Mouse (Mus musculus) neutrophil, adult 5-6 weeks (primary cell): ENCODE results near the gene Cdr2. TPM values are rescaled to one million over a fixed set of nuclear protein-coding genes. Genes with fewer than 3 reads are reported as not detected.
"Not testable (repeated sequence)": the region's sequence is repeated elsewhere in the genome, so short reads cannot be mapped to it uniquely, and the experiment has no call there.

ENCODE experiments used
- ATAC-seq: fragments of 151-379, 151-347 bp; 2 replicates; pipeline ENCODE4 v1.8.0; 2017; ENCODE audit warnings: mild to moderate bottlenecking, moderate TSS enrichment; ENCODE audit not compliant: insufficient number of reproducible peaks, poor library complexity, low FRiP score, severe bottlenecking; ENCODE audit errors: extremely low read depth
- total RNA-seq: library from RNA; stranded (forward); fragments of 200-1000 nt; gene quantifications from 2 replicates; pipeline ENCODE4 v1.2.3, GENCODE M21; 2017

Cdr2 gene
- total RNA-seq, 1 experiment from 2014 or later: 28.2 TPM

- ATAC-seq: peak; percentile 91
Measured at GRCm38 (mm10) chr7:120917592-120918461, 64.3 kb downstream of the Cdr2 start, which contains the start of gene Polr3e. Polr3e (plus strand) TSS chr7:120917744.

DNA sequence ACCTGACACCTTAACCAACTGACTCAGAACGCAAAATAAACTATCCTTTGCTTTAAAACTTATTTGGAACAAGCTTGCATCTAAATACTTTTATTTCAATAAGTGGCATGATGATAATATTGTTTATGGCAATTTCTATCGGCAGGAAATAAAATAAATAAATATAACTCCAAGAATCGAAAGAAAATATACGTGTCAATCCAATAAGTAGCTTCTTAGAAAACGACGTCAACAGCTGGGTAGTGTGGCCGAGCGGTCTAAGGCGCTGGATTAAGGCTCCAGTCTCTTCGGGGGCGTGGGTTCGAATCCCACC is 64.9 kb downstream of the Cdr2 start:
- ATAC-seq: no peak

DNA sequence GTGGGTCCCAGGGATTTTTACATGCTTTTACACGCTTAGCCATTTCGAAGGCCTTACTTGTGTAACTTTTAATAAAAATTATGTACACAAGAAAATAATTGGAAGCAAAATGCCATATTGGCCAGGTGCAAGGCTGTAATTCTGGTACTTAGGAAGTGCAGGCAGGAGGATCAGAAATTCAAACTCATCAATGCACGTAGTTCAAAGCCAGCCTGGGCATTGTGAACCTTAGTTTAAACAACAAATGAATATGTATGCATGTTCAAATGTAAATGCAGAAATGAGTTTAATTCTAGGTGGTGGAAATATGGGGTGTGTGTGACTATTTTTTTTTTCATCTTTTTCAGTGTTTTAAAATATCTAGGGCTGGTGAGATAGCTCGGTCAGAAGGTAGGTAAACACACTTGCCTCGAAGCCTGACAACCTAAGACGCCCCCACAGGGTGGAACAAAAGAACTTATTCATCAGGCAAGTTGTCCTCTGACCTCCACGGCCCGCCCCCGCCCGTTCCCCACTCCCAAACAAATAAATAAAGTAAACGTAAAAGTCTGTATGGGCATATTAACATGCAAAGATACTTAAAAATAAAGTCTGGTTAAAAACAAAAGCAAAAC is 65.7 kb downstream of the Cdr2 start:
- no peak for ATAC-seq

DNA sequence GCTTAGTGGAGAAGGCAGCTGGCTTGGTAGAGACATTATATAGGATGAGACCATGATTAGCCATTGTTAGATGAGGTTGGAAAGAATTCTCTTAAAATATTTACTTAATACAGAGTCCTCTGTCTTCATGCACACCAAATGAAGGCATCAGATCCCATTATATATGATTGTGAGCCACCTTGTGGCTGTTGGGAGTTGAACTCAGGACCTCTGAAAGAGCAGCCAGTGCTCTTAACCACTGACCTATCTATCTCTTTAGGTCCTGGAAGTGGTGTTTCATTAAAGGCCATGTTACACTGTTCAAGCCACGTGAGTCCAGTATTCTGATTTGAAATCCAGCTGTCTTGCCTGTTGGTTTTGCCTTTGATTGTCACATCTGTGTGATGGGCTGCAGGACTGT is 68.8 kb downstream of the Cdr2 start:
- ATAC-seq: no peak

DNA sequence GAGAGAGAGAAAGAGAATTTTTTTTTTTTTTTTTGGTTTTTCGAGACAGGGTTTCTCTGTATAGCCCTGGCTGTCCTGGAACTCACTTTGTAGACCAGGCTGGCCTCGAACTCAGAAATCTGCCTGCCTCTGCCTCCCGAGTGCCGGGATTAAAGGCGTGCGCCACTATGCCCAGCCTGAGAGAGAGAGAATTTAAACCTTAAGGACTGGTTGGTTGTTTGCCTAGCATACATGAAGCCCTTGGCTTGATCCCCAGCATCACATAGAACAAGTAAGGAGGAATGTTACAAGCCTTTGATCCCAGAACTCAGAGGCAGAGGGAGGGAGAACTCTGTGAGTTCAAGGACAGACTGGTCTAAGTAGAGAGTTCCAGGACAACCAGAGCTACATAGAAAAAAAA is 70.8 kb downstream of the Cdr2 start:
- not testable (repeated sequence) for ATAC-seq

DNA sequence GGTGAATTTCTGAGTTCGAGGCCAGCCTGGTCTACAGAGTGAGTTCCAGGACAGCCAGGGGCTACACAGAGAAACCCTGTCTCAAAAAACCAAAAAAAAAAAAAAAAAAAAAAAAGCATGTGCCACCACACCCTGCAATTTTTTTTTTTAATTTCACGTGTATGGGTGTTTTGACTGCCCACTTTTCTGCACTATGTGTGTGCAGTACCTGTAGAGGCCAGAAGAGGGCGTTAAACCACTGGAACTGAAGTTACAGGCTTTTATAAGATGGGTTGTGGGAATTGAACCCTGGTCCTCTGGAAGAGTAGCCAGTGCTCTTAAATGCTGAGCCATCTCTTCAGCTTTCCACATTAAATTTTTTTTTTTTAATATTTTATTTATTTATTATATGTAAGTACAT is 71.9 kb downstream of the Cdr2 start:
- ATAC-seq: not testable (repeated sequence)

Other genes starting within 250 kb of the Cdr2 start
- gene Vwa3a, start 243.0 kb downstream of the Cdr2 start, total RNA-seq: not detected in 2 replicates
- not detected in 2 replicates for gene Gm5737, start 169.9 kb downstream of the Cdr2 start, total RNA-seq
- 51.9 and 56.9 TPM in 2 replicates for gene Eef2k, start 139.5 kb downstream of the Cdr2 start, total RNA-seq
- gene Polr3e, start 64.6 kb downstream of the Cdr2 start, total RNA-seq: 16.6 and 19.2 TPM in 2 replicates
- gene Mfsd13b, start 197 bp upstream of the Cdr2 start, total RNA-seq: not detected in 2 replicates
- 192 and 194 TPM in 2 replicates for gene Mettl9, start 52.1 kb upstream of the Cdr2 start, total RNA-seq
- gene Igsf6, start 92.3 kb upstream of the Cdr2 start, total RNA-seq: 339 and 346 TPM in 2 replicates
- gene Otoa, start 99.3 kb upstream of the Cdr2 start, total RNA-seq: 0.12 and 2.5 TPM in 2 replicates